Mouse (Mus musculus) kidney, postnatal 0 days (tissue): ENCODE results near the gene Foxn1. TPM values are rescaled to one million over a fixed set of nuclear protein-coding genes. Genes with fewer than 3 reads are reported as not detected.

Source experiments
- ATAC-seq: fragments of 200-750 bp; cut with Nextera tagmentation; replicated peaks from 2 replicates; pipeline ENCODE4 v1.8.0; 2017; ENCODE audit warnings: low read depth, moderate number of reproducible peaks, moderate TSS enrichment, moderate library complexity; ENCODE audit not compliant: low FRiP score
- DNase-seq: peaks from one replicate; pipeline ENCODE4 v3.0.0-alpha.2; 2016; ENCODE audit warnings: low spot score
- H3K27ac ChIP-seq: fragments of 300-500 bp; sonication (generic); 2 replicates; pipeline ENCODE4 v1.5.1; 2014; ENCODE audit warnings: mild to moderate bottlenecking
- H3K27me3 ChIP-seq: fragments of 300-500 bp; sonication (generic); 2 replicates; pipeline ENCODE4 v1.6.1; 2014; ENCODE audit warnings: low read length, mixed read lengths; ENCODE audit not compliant: insufficient read depth
- H3K36me3 ChIP-seq: fragments of 300-500 bp; sonication (generic); 2 replicates; pipeline ENCODE4 v1.6.1; 2014; ENCODE audit warnings: low read length, mixed read lengths; ENCODE audit not compliant: insufficient read depth
- H3K4me1 ChIP-seq: fragments of 300-500 bp; sonication (generic); replicated peaks from 2 replicates; pipeline ENCODE4 v1.6.1; 2014; ENCODE audit warnings: antibody characterized with exemption, low read length, mixed read lengths; ENCODE audit not compliant: insufficient read depth
- H3K4me2 ChIP-seq: fragments of 300-500 bp; sonication (generic); 2 replicates; pipeline ENCODE4 v1.6.1; 2014; ENCODE audit warnings: mild to moderate bottlenecking, low read length, moderate library complexity, mixed read lengths
- H3K4me3 ChIP-seq: fragments of 300-500 bp; sonication (generic); replicated peaks from 2 replicates; pipeline ENCODE4 v1.5.1; 2014; ENCODE audit warnings: low read depth, low read length
- H3K9ac ChIP-seq: fragments of 300-500 bp; sonication (generic); 2 replicates; pipeline ENCODE4 v1.6.1; 2014; ENCODE audit warnings: low read depth, low read length
- H3K9me3 ChIP-seq: fragments of 300-500 bp; sonication (generic); replicated peaks from 2 replicates; pipeline ENCODE4 v1.6.1; 2016; ENCODE audit warnings: low read length, inconsistent platforms, mixed read lengths
- CTCF ChIP-seq: IDR thresholded peaks from 2 replicates; pipeline ENCODE4 v1.5.1; 2016; ENCODE audit warnings: antibody characterized with exemption, low read depth, mild to moderate bottlenecking, moderate library complexity
- WGBS: fragments of 180-500 bp; shearing (Covaris S2); extraction: QIAGEN DNeasy Blood & Tissue Kit; methylation state at CpG from one replicate; pipeline ENCODE4 v1.1.7; 2014; 5-methylcytosine and 5-hydroxymethylcytosine counted together
- polyA plus RNA-seq: library from polyadenylated mRNA; unstranded; fragments of >200 nt; fragmentation: Nextera tagmentation; extraction: Ambion mirVana; gene quantifications from 2 replicates; pipeline ENCODE4 v1.2.1, GENCODE M21; 2015

Foxn1 gene
- polyA plus RNA-seq, 1 experiment from 2014 or later = not detected

DNA sequence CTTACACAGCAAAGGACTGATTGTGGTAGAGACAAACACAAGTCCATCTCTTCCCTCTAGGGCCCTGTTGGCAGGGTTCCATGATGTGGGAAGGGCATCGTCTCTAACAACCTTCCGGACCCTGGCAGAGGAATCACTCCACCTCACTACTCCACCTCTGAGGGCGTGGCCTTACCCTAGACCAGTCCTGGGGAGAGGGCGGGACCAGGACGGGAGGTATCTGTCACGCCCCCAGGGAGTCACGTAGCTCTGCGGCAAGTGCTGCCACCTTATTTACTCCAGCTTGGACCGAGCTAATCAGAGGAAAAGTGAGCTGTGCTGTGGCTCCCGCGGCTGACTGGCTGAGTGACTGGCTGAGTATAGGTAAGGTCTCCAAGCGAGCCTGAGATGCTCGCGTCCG, 63.5 kb downstream of the Foxn1 start, which contains the start of gene Aldoc:
Gene Aldoc, plus strand, starts transcription at position 109 of the 400 bp plus-strand sequence.
- DNase-seq (peak; percentile 90), ATAC-seq (peak; percentile 96)
- no peak within 1 kb of the TSS for H3K9ac ChIP-seq
- 0 out of 2 replicates have a peak, but pooled peaks cover 3% of the 10 kb centered on the region for H3K4me1 ChIP-seq
- no peaks in the 10 kb centered on the region for H3K9me3 ChIP-seq
- WGBS = 4% methylated on average over 15 of the region's 15 CpGs
- H3K27me3 ChIP-seq = no peaks in the 10 kb centered on the region
- H3K4me3 ChIP-seq = 0 out of 2 replicates have a peak within 1 kb of the TSS, but pooled peaks have one; percentile 5
- peaks cover 10% of the 10 kb centered on the region for H3K36me3 ChIP-seq
- H3K4me2 ChIP-seq = peak within 1 kb of the TSS; percentile 41
- no peak within 1 kb of the TSS for H3K27ac ChIP-seq
- no peak for TF ChIP-seq CTCF

DNA sequence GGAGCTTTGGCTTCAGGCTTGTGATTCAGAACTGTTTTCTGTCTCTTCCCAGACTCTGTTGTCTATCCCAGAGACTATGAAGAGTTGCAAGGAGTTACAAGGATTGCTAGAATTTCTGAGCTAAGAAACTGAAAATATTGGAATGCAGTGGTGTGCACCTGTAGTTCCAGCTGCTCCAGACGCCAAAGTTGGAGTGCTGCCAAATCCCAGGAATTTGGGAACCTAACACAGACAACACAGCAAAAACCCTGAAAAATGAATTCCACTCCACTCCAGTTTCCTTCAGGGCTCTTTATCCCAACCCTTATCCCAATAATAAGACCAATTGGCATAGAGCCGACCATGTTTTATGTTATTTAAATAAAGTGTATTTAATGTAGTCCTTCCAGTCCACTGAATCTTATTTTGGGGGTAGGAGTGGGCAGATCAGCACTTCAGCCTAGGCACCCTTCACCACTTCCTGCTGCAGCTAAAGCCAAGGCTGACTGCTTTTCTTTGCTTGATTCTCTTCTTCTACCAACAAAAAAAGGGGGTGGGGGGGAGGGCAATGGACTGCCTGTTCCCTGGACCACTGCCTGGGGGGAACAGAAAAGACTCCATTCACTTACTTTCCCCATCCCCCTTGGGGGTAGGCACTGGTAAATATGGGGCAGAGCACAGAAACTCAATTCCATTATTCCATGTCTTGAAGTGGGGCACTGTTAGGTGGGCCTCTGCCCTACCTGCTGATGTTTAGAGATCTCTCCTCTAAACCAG, 64.1 kb downstream of the Foxn1 start:
- H3K9me3 ChIP-seq = no peaks in the 10 kb centered on the region
- 53% methylated on average over 2 of the region's 2 CpGs for WGBS
- no peaks in the 10 kb centered on the region for H3K27me3 ChIP-seq
- ATAC-seq = no peak
- no peak overlapping the region for H3K9ac ChIP-seq
- TF ChIP-seq CTCF = no peak
- no peak overlapping the region for H3K27ac ChIP-seq
- no peak overlapping the region for H3K4me3 ChIP-seq
- 0 out of 2 replicates have a peak, but pooled peaks cover 3% of the 10 kb centered on the region for H3K4me1 ChIP-seq
- peak overlapping the region; percentile 41; the same call in 1 of the 2 replicates for H3K4me2 ChIP-seq
- peaks cover 16% of the 10 kb centered on the region for H3K36me3 ChIP-seq
- no peak for DNase-seq

DNA sequence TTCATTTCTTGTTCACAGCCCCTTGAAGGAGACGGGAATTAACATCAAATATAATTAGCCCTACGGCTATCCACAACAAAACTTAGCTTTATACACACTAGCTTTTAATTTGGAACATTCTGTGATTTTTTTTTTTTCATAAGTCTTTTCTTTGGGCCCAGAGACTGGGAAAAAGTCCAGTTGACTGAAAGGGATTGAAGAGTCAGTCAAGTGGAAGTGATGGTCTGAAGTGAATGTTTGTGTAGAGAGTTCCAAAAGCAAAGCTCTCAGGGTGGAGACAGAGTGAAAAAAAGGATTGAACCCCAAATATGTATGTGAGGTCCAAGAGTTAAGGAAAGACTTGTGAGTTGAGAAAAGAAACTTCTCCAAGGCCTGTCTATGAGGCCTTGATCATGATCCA, 67.9 kb downstream of the Foxn1 start:
- Histone ChIP-seq H3K36me3 (peaks cover 25% of the 10 kb centered on the region), H3K27me3 (no peaks in the 10 kb centered on the region), H3K9me3 (no peaks in the 10 kb centered on the region), H3K4me3 (no peak overlapping the region), H3K4me2 (no peak overlapping the region), H3K27ac (no peak overlapping the region), H3K4me1 (0 out of 2 replicates have a peak, but pooled peaks cover 3% of the 10 kb centered on the region), H3K9ac (no peak overlapping the region)
- DNase-seq (no peak), ATAC-seq (no peak)
- no peak for TF ChIP-seq CTCF
- 84% methylated on average over 2 of the region's 2 CpGs for WGBS

DNA sequence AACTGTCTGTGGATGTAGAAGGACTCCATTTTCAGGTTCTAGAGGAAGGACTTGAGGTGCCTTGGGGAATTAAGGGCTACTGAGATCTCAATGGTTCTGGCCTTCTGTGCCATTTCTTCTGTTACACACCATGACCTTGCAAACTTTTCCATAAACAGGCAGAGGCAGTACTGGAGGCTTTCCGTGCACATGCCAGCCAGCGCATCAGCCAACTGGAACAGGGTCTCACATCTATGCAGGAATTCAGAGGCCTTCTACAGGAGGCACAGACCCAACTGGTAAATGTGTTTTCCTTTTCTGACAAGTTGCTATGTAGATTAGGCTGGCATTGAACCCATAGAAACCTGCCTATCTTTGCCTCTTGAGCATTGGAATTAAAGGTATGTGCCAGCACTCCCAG, 72.7 kb downstream of the Foxn1 start:
- no peaks in the 10 kb centered on the region for H3K4me1 ChIP-seq
- no peak for TF ChIP-seq CTCF
- no peak overlapping the region for H3K4me2 ChIP-seq
- H3K36me3 ChIP-seq = peaks cover 25% of the 10 kb centered on the region
- DNase-seq (no peak), ATAC-seq (no peak)
- no peaks in the 10 kb centered on the region for H3K9me3 ChIP-seq
- no peak overlapping the region for H3K27ac ChIP-seq
- WGBS = 80% methylated on average over 2 of the region's 2 CpGs
- no peak overlapping the region for H3K9ac ChIP-seq
- no peak overlapping the region for H3K4me3 ChIP-seq
- no peaks in the 10 kb centered on the region for H3K27me3 ChIP-seq

DNA sequence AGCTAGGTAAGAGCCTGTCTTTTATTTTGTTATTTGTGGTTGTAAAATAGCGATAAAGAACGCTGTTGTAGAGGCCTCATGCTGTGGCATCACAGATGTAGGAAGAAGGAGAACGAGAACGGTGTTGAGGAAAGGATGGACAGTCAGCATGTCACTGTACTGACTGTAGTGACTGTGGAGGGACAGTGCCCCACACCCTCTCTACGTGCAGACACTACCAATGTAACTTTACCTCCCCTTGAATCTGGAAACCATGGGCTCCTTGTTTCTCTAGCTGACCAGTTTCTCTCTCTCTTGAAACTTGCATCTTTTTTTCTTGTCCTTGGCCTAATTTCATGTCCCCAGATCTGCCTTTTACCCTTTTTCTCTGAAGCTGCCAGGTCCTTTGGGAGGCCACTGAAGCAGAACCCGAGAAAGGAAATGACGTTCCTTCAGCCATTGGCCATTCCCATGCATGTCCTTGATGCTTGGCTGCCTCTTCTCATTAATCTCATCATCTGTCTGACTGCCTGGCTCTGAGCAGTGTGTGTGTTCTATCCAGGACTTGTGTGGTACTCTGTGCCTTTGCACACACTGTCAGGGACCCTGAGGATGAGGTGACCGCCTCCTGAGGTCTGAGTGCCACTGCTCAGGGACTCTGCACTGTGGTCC, 75.4 kb downstream of the Foxn1 start:
- no peak overlapping the region for H3K4me2 ChIP-seq
- H3K4me3 ChIP-seq = no peak overlapping the region
- ATAC-seq (peak; percentile 46; the same call in 1 of the 2 replicates), DNase-seq (peak; percentile 19)
- no peaks in the 10 kb centered on the region for H3K9me3 ChIP-seq
- no peaks in the 10 kb centered on the region for H3K27me3 ChIP-seq
- no peak overlapping the region for H3K27ac ChIP-seq
- 69% methylated on average over 8 of the region's 8 CpGs for WGBS
- H3K4me1 ChIP-seq = no peaks in the 10 kb centered on the region
- TF ChIP-seq CTCF = no peak
- no peak overlapping the region for H3K9ac ChIP-seq
- peaks cover 18% of the 10 kb centered on the region for H3K36me3 ChIP-seq

Other genes starting within 250 kb of the Foxn1 start
- 79.2 and 79.6 TPM in 2 replicates for gene Traf4, start 221.0 kb downstream of the Foxn1 start, polyA plus RNA-seq
- gene Nek8, start 209.9 kb downstream of the Foxn1 start, polyA plus RNA-seq = 18.2 and 19.9 TPM in 2 replicates
- gene Tlcd1, start 209.8 kb downstream of the Foxn1 start, polyA plus RNA-seq = 43.4 and 46.6 TPM in 2 replicates
- 1,409 and 1,636 TPM in 2 replicates for gene Rpl23a, start 203.0 kb downstream of the Foxn1 start, polyA plus RNA-seq
- 129 and 131 TPM in 2 replicates for gene Rab34, start 198.1 kb downstream of the Foxn1 start, polyA plus RNA-seq
- gene Proca1, start 193.2 kb downstream of the Foxn1 start, polyA plus RNA-seq = 3.1 and 3.2 TPM in 2 replicates
- 104 and 106 TPM in 2 replicates for gene Sdf2, start 140.8 kb downstream of the Foxn1 start, polyA plus RNA-seq
- 14.4 and 16.8 TPM in 2 replicates for gene Supt6, start 140.6 kb downstream of the Foxn1 start, polyA plus RNA-seq
- gene 2610507B11Rik, start 124.8 kb downstream of the Foxn1 start, polyA plus RNA-seq = 96.3 and 98.2 TPM in 2 replicates
- gene BC030499, start 95.7 kb downstream of the Foxn1 start, polyA plus RNA-seq = 0.17 TPM in 1 of 2 replicates, not detected in the other
- gene Spag5, start 85.0 kb downstream of the Foxn1 start, polyA plus RNA-seq = 12.4 and 14.8 TPM in 2 replicates
- 12.5 and 13.0 TPM in 2 replicates for gene Aldoc, start 63.6 kb downstream of the Foxn1 start, polyA plus RNA-seq
- gene Pigs, start 58.1 kb downstream of the Foxn1 start, polyA plus RNA-seq = 67.5 and 74.9 TPM in 2 replicates
- gene Unc119, start 43.1 kb downstream of the Foxn1 start, polyA plus RNA-seq = 30.4 TPM in 2 replicates
- gene Slc13a2, start 35.7 kb upstream of the Foxn1 start, polyA plus RNA-seq = 6.5 and 6.6 TPM in 2 replicates
- gene Slc46a1, start 79.1 kb upstream of the Foxn1 start, polyA plus RNA-seq = 21.7 and 23.4 TPM in 2 replicates
- 0.55 and 1.1 TPM in 2 replicates for gene Sarm1, start 111.2 kb upstream of the Foxn1 start, polyA plus RNA-seq
- gene Vtn, start 112.5 kb upstream of the Foxn1 start, polyA plus RNA-seq = 0.70 and 1.7 TPM in 2 replicates
- gene Sebox, start 116.9 kb upstream of the Foxn1 start, polyA plus RNA-seq = not detected in 2 replicates
- gene Tmem199, start 125.6 kb upstream of the Foxn1 start, polyA plus RNA-seq = 56.0 and 58.9 TPM in 2 replicates
- gene Poldip2, start 125.6 kb upstream of the Foxn1 start, polyA plus RNA-seq = 173 and 191 TPM in 2 replicates
- gene Tnfaip1, start 149.8 kb upstream of the Foxn1 start, polyA plus RNA-seq = 59.8 and 66.5 TPM in 2 replicates
- gene Ift20, start 149.8 kb upstream of the Foxn1 start, polyA plus RNA-seq = 185 and 187 TPM in 2 replicates
- gene Tmem97, start 164.2 kb upstream of the Foxn1 start, polyA plus RNA-seq = 61.0 and 65.8 TPM in 2 replicates